Mouse (Mus musculus): Measurements from ENCODE around the gene Tm9sf2. TPM values are rescaled to one million over a fixed set of nuclear protein-coding genes. Genes with fewer than 3 reads are reported as not detected.
A peak's percentile ranks its signal among the peaks of the same experiment; 100 is the strongest.
"Not testable (repeated sequence)": the region's sequence is repeated elsewhere in the genome, so short reads cannot be mapped to it uniquely, and the experiment has no call there.

Gene Tm9sf2
- polyA plus RNA-seq, 2 experiments: 26.4 to 67.1 TPM

DNA sequence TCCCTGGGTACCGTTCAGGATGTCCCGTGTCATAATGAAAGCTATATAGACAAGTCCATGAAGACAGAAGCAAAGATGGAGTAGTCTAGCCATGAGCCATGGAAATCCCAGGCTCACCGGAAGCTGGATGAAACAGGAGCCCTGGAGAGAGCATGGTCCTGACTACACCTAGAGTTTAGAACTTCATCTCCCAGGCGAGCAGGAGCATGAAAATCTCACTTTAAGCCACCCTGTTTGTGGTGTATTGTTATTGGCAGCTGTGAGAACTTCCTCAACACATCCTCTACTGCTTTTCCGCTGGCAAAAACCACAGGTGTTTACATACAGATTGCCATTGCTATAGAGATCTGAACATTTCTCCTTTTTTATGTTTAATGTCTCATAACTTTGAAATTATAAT is 43.2 kb upstream of the Tm9sf2 start:
- no peaks in the 10 kb centered on the region for H3K9me3 ChIP-seq (ENCODE audit: control insufficient read depth, low read length)
- DNase-seq (ENCODE audit: low read depth in 3 of 3, low spot score in 3 of 3) (no peak), ATAC-seq (ENCODE audit: insufficient read depth) (no peak)
- no peak overlapping the region for H3K4me3 ChIP-seq (ENCODE audit: insufficient read depth in 1 of 2, low read depth in 2 of 2, low read length in 2 of 2)
- H3K27ac ChIP-seq: no peak overlapping the region
- peaks cover 0 to 13% of the 10 kb centered on the region in 2 experiments; a peak in 2 of 4 replicates for H3K4me1 ChIP-seq (replicated peaks; ENCODE audit: control insufficient read depth in 2 of 2, insufficient read depth in 2 of 2, low read length in 1 of 2)
- no peaks in the 10 kb centered on the region for H3K36me3 ChIP-seq (replicated peaks; ENCODE audit: control insufficient read depth, insufficient read depth, low read depth)
- H3K4me2 ChIP-seq (ENCODE audit: low read depth): no peak overlapping the region
- 39% methylated on average over 5 of the region's 5 CpGs for WGBS (ENCODE audit: insufficient replicate concordance)
- no peak overlapping the region for H3K9ac ChIP-seq (replicated peaks)
- H3K27me3 ChIP-seq (ENCODE audit: control insufficient read depth, insufficient read depth, low read length): no peaks in the 10 kb centered on the region
- no peak for TF ChIP-seq EP300 (IDR thresholded peaks at IDR 0.05; ENCODE audit: low read depth)
- TF ChIP-seq CTCF (IDR thresholded peaks at IDR 0.05; ENCODE audit: low read depth): no peak

- Histone ChIP-seq H3K9me3 (ENCODE audit: control insufficient read depth, low read length) (no peaks in the 10 kb centered on the region), H3K36me3 (replicated peaks; ENCODE audit: control insufficient read depth, insufficient read depth, low read depth) (no peaks in the 10 kb centered on the region), H3K4me3 (ENCODE audit: insufficient read depth in 1 of 2, low read depth in 2 of 2, low read length in 2 of 2) (no peak overlapping the region), H3K27me3 (ENCODE audit: control insufficient read depth, insufficient read depth, low read length) (no peaks in the 10 kb centered on the region), H3K9ac (replicated peaks) (no peak overlapping the region), H3K4me1 (replicated peaks; ENCODE audit: control insufficient read depth in 2 of 2, insufficient read depth in 2 of 2, low read length in 1 of 2) (peaks cover 0 to 18% of the 10 kb centered on the region in 2 experiments; a peak in 2 of 4 replicates), H3K4me2 (ENCODE audit: low read depth) (no peak overlapping the region), H3K27ac (no peak overlapping the region)
- TF ChIP-seq CTCF (IDR thresholded peaks at IDR 0.05; ENCODE audit: low read depth) (peak; percentile 86), EP300 (IDR thresholded peaks at IDR 0.05; ENCODE audit: low read depth) (no peak)
- no peak for ATAC-seq (ENCODE audit: insufficient read depth)
- WGBS (ENCODE audit: insufficient replicate concordance): 4% methylated on average over 2 of the region's 2 CpGs
- DNase-seq (ENCODE audit: low read depth in 3 of 3, low spot score in 3 of 3): peak in 1 of 3 experiments; percentile 22
These were observed 42.3 kb upstream of the Tm9sf2 start for GRCm38 (mm10) chr14:122064519-122064918.

DNA sequence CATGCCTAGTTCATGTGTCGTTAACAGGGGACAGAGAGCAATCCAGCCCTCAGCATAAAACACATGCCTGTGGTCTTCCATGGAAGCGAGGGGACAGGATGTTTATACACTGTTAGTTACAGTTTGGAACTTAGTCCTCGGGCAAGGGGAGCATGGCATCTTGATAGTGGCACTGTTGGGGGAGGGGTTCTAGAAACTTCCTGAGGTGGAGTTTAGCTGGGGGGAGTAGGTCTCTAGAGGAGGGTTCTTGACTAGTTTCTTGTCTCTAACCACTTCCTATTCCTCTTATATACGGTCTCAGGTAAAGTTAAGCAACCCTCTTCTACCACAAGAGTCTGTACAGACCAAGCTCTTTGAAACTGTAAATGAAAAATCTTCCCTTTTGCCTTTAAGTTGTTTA is 40.6 kb upstream of the Tm9sf2 start:
- H3K27ac ChIP-seq: no peak overlapping the region
- H3K27me3 ChIP-seq (ENCODE audit: control insufficient read depth, insufficient read depth, low read length): no peaks in the 10 kb centered on the region
- peaks cover 0 to 16% of the 10 kb centered on the region in 2 experiments; a peak in 2 of 4 replicates for H3K4me1 ChIP-seq (replicated peaks; ENCODE audit: control insufficient read depth in 2 of 2, insufficient read depth in 2 of 2, low read length in 1 of 2)
- WGBS (ENCODE audit: insufficient replicate concordance): 29% methylated on average over 4 of the region's 4 CpGs
- no peak overlapping the region for H3K4me3 ChIP-seq (ENCODE audit: insufficient read depth in 1 of 2, low read depth in 2 of 2, low read length in 2 of 2)
- H3K9me3 ChIP-seq (ENCODE audit: control insufficient read depth, low read length): no peaks in the 10 kb centered on the region
- no peak overlapping the region for H3K4me2 ChIP-seq (ENCODE audit: low read depth)
- TF ChIP-seq CTCF (IDR thresholded peaks at IDR 0.05; ENCODE audit: low read depth) (no peak), EP300 (IDR thresholded peaks at IDR 0.05; ENCODE audit: low read depth) (no peak)
- H3K36me3 ChIP-seq (replicated peaks; ENCODE audit: control insufficient read depth, insufficient read depth, low read depth): no peaks in the 10 kb centered on the region
- ATAC-seq (ENCODE audit: insufficient read depth) (no peak), DNase-seq (ENCODE audit: low read depth in 3 of 3, low spot score in 3 of 3) (no peak)
- H3K9ac ChIP-seq (replicated peaks): no peak overlapping the region

DNA sequence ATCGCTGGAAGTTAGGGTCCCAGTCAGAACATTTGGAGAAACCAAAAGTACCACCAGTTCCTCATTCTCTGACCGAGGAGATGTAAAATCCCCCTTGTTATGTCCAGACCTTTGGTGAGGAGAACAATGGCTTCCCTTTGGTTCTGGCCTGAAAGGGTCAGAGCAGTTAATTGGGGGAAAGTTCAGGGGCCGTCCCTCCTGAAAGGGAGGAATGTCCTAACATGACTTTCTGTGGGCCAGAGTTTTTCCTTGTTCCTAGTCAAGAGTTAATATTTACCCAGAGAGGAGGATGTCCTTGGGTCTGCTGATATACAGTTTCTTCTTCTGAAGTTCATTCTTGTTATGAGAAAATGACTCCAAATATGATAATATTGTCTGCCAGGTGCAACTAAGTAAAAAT is 38.8 kb upstream of the Tm9sf2 start:
- not testable (repeated sequence) for H3K4me2 ChIP-seq (ENCODE audit: low read depth); H3K9me3 ChIP-seq (ENCODE audit: control insufficient read depth, low read length); DNase-seq (ENCODE audit: low read depth in 3 of 3, low spot score in 3 of 3); H3K9ac ChIP-seq (replicated peaks); H3K27ac ChIP-seq; H3K27me3 ChIP-seq (ENCODE audit: control insufficient read depth, insufficient read depth, low read length); H3K4me3 ChIP-seq (ENCODE audit: insufficient read depth in 1 of 2, low read depth in 2 of 2, low read length in 2 of 2); H3K36me3 ChIP-seq (replicated peaks; ENCODE audit: control insufficient read depth, insufficient read depth, low read depth); ATAC-seq (ENCODE audit: insufficient read depth)
- H3K4me1 ChIP-seq (replicated peaks; ENCODE audit: control insufficient read depth in 2 of 2, insufficient read depth in 2 of 2, low read length in 1 of 2): peaks cover 0 to 16% of the 10 kb centered on the region in 2 experiments; a peak in 2 of 4 replicates
- WGBS (ENCODE audit: insufficient replicate concordance): 25% methylated on average over 3 of the region's 3 CpGs

- no peaks in the 10 kb centered on the region for H3K27me3 ChIP-seq (ENCODE audit: control insufficient read depth, insufficient read depth, low read length)
- ATAC-seq (ENCODE audit: insufficient read depth) (no peak), DNase-seq (ENCODE audit: low read depth in 3 of 3, low spot score in 3 of 3) (no peak)
- 38% methylated on average over 11 of the region's 11 CpGs for WGBS (ENCODE audit: insufficient replicate concordance)
- no peak overlapping the region for H3K4me3 ChIP-seq (ENCODE audit: insufficient read depth in 1 of 2, low read depth in 2 of 2, low read length in 2 of 2)
- TF ChIP-seq EP300 (IDR thresholded peaks at IDR 0.05; ENCODE audit: low read depth) (no peak), CTCF (IDR thresholded peaks at IDR 0.05; ENCODE audit: low read depth) (no peak)
- H3K9ac ChIP-seq (replicated peaks): no peak overlapping the region
- no peak overlapping the region for H3K4me2 ChIP-seq (ENCODE audit: low read depth)
- H3K4me1 ChIP-seq (replicated peaks; ENCODE audit: control insufficient read depth in 2 of 2, insufficient read depth in 2 of 2, low read length in 1 of 2): peaks cover 0 to 16% of the 10 kb centered on the region in 2 experiments; a peak in 2 of 4 replicates
- H3K36me3 ChIP-seq (replicated peaks; ENCODE audit: control insufficient read depth, insufficient read depth, low read depth): no peaks in the 10 kb centered on the region
- no peaks in the 10 kb centered on the region for H3K9me3 ChIP-seq (ENCODE audit: control insufficient read depth, low read length)
- no peak overlapping the region for H3K27ac ChIP-seq
These were observed 37.8 kb upstream of the Tm9sf2 start for GRCm38 (mm10) chr14:122068801-122069695.

Measured in liver, embryonic 14.5 days (tissue).